Mouse (Mus musculus): Measurements from ENCODE around the gene Gm960.

- no peak for TF ChIP-seq CTCF (IDR thresholded peaks at IDR 0.05; ENCODE audit: low read depth)
- TF ChIP-seq EP300 (IDR thresholded peaks at IDR 0.05; ENCODE audit: low read depth): no peak
Measured at GRCm38 (mm10) chr19:4712781-4713526, 14.5 kb upstream of the Gm960 start.
